Mouse (Mus musculus) embryonic stem cell, embryonic (primary cell): ENCODE results near the gene Mif4gd.

Source experiments
- CTCF ChIA-PET, 4 experiments: fragments of 300-600 bp in 2 of 4; fragments of 350-600 bp in 2 of 4; sonication (Branson Sonifier 250); formaldehyde crosslinking; loops; one replicate each; lab custom pipeline; 2022; ENCODE audit warnings: inconsistent platforms in 2 of 4; lab: Charles Lee
- POLR2A ChIA-PET, 4 experiments: fragments of 300-600 bp in 2 of 4; fragments of 350-600 bp in 2 of 4; sonication (Branson Sonifier 250); formaldehyde crosslinking; loops; one replicate each; lab custom pipeline; 2022; ENCODE audit warnings: antibody characterized with exemption in 4 of 4, inconsistent platforms in 1 of 4; lab: Charles Lee

Mif4gd gene

DNA sequence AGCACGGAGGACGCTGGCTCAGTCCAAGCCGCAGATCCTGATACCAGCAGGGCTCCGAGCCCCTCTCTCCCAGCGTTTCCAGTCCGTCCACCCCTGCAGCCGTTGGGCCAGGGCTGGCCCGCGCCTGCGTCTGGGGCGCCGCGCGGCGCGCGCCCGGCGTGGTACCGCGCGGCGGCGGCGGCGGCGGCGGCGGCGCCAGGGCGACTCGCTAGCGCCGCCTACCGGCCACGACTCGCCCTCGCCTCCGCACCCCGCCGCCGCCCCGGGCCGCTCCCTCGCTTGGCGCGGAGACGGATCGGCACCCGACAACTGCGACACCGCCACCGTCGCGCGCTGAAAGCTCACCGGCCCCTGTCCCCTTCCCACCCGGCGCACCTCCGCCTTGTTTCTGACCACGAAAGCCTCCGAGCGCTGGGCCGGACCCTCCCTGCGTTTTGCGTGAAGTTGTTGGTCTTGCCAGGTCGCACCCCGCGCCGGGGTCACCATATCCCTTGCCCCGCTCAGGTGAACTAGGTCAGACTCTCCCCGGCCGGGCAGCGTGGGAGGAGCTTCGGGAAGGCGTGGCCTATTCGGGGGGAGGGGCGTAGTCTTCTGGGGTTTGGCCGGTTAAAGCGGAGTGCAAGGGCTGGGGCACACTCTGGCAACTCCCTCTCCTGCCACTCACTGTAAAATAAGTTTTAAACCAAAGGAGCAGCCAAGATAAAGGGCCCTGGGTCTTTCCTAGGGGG, at the start of gene Mif4gd:
Gene Mif4gd, minus strand, starts transcription at position 560 of the 728 bp plus-strand sequence.
- CTCF ChIA-PET: interaction anchor here (0.5 to 3.5 kb wide), 65 partner anchors 8 to 1392 kb away, joined by 3 to 38 read pairs (median 4); partner anchors contain the start of genes Slc25a19 (in 3 of the 4), Caskin2 (in 2 of the 4), Grb2 (in 2 of the 4) and Nt5c (in 2 of the 4)
- POLR2A ChIA-PET: interaction anchor here (0.5 to 17.9 kb wide), 105 partner anchors 7 to 1396 kb away, joined by 3 to 335 read pairs (median 4); partner anchors contain the start of genes Grb2 (in 3 of the 4), Slc25a19 (in 3 of the 4), Cdr2l (in 2 of the 4) and Gga3 (in 2 of the 4)

DNA sequence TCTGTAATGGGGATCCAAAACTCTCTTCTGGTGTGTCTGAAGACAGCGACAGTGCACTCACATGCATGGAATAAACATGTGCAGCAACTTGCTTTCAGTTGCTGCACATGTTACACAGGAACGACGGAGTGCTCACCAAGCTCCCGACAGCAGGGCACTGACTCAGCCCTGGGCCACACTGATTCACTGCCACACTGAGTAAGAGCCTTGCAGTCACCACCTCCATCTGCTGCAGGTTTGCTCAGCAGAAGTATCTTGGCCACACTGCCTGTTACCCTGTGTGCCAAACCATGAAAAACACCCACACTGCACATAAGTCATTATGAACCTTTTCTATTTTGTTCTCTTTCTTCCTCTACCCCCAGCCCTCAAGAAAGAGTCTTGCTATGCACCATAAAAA, 47.6 kb upstream of the Mif4gd start:
- ChIA-PET POLR2A (interaction anchor here in 1 of 4 experiments (0.7 to 2.3 kb wide), 5 partner anchors 10 to 154 kb away, joined by 3 to 5 read pairs (median 4); partner anchors contain the start of gene Tsen54), CTCF (interaction anchor here in 1 of 4 experiments (1.0 kb wide), 2 partner anchors 29 to 48 kb away, joined by 3 read pairs; partner anchors contain the start of gene Mif4gd)

DNA sequence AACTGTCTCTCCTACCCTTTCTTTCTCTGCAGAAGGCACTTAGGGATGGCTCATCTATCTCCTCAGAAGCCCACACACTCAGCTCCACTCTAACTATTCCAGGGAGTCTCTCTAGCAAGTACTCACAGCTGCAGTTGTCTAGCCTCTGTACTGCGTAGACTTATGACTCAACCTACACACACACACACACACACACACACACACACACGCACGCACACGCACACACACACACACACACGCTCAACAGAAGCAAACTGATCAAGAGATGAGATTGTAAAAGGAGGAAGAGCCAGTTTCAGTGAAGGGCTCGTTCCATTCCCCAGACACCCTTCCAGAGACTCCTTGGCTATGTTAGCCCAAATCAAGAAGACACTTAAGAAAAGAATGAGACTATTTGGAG, 45.8 kb upstream of the Mif4gd start:
- CTCF ChIA-PET: interaction anchor here in 2 of 4 experiments (0.6 kb wide), 2 partner anchors 40 to 321 kb away, joined by 3 to 6 read pairs; no protein-coding TSS in a partner anchor
- POLR2A ChIA-PET: interaction anchor here in 2 of 4 experiments (0.7 to 2.3 kb wide), 7 partner anchors 8 to 196 kb away, joined by 3 to 5 read pairs (median 3); partner anchors contain the start of gene Grb2 (in 1 of the 2)

DNA sequence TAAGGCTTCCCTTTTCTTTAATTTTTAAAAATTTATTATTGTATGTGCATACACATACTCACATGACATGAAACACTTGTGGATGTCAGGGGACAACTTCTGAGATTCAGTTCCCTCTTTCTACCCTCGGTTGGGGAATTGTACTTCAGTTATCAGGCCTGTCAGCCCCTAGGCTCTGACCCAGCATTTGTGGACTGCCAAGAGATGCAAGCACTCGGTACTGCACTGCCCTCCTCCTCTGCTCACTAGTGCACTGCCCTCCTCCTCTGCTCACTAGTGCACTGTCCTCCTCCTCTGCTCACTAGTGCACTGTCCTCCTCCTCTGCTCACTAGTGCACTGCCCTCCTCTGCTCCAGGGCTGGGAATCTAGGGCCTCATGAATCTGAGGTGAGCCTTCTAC, 41.4 kb upstream of the Mif4gd start:
- POLR2A ChIA-PET: interaction anchor here in 1 of 4 experiments (1.1 kb wide), 1 partner anchor 9 kb away, joined by 4 read pairs; no protein-coding TSS in a partner anchor

DNA sequence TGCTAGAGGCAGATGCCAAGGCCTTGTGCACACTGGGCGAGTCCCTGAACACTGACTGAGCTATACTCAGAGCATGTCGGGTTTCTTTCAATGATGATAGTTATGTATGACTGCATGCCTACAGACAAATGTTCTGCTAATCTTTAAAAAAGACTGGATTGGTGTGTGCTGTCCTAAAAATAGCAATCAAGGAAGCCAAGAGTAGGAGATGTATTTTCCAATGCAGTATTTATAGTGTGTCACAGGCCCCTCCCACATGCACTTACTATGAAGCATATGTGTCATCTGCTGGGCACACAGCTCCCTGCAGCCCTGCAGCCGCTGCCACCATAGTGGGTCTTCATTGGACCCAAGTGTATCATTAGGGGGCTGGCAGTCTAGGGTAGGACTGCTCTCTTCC, 40.4 kb upstream of the Mif4gd start:
- CTCF ChIA-PET: interaction anchor here in 1 of 4 experiments (0.9 to 1.3 kb wide), 2 partner anchors 26 to 69 kb away, joined by 3 read pairs; no protein-coding TSS in a partner anchor
- POLR2A ChIA-PET: interaction anchor here in 1 of 4 experiments (1.0 to 6.3 kb wide), 4 partner anchors 9 to 81 kb away, joined by 3 to 54 read pairs (median 4); no protein-coding TSS in a partner anchor

More for the DNA sequence above, 41.4 kb upstream of the Mif4gd start:
- CTCF ChIA-PET: interaction anchor here in 2 of 4 experiments (0.5 to 0.9 kb wide), 2 partner anchors 25 to 43 kb away, joined by 3 to 4 read pairs; no protein-coding TSS in a partner anchor

DNA sequence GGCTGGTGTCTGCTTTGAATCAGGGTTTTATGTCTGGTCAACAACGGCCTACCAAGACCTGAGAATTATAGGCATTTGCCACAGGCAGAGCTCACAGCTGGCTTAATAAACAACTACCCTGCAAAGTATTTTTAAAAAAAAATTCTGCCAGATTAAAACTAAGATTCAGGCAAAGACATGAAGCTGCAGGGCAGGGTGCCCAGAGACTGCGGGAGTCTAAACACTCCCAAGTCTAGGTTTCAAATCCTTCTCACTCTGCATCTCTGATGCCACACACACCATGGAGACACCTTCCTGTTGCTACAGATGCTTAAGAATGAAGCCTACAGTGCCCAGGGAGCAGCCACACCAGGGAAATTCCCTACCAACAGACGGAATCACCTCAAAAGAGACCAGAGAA, 38.9 kb upstream of the Mif4gd start:
- CTCF ChIA-PET: interaction anchor here in 2 of 4 experiments (0.6 to 1.2 kb wide), 4 partner anchors 15 to 65 kb away, joined by 3 to 4 read pairs (median 3); no protein-coding TSS in a partner anchor

DNA sequence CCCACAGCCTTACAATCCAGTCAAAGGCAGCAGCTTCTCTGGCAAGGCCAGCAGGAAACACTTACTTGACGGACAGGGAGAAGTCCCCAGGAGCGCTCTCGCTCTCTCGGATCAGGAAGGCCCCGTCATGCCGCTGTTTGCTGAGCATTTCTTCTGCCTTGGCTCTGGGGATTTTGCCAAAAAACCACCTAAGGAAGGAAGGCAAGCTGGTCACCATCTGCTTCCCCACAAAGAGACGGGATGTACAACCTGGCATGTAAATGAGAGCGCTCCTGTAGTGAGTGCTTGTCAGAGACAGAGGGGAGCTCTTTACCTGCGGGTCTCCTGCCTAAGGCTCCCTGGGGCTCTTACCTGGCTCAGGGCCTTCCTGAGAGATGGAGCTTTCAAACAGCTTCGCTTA, 36.9 kb upstream of the Mif4gd start:
- CTCF ChIA-PET: interaction anchor here in 2 of 4 experiments (1.0 to 2.8 kb wide), 4 partner anchors 14 to 49 kb away, joined by 3 to 14 read pairs (median 4); partner anchors contain the start of gene Mif4gd (in 1 of the 2)

More for the DNA sequence above, 38.9 kb upstream of the Mif4gd start:
- POLR2A ChIA-PET: interaction anchor here in 2 of 4 experiments (0.6 to 6.3 kb wide), 10 partner anchors 8 to 369 kb away, joined by 3 to 54 read pairs (median 4); no protein-coding TSS in a partner anchor

DNA sequence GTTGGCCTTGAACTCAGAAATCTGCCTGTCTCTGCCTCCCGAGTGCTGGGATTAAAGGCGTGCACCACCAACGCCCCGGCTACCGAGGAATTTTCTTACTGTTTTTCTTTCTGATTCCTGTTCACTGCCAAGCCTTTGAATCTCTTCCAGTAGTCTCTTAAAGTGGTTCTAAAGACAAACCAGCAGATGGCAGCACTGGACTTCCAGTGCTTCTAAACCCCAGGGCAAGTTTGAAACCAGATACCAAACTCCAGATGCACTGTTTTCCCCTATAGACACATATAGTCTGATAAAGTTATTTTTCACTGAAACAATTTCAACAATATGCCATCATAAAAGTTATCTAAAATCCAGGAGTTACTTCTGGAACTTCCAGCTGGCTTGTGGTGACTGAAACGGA, 34.7 kb upstream of the Mif4gd start:
- ChIA-PET CTCF (interaction anchor here (0.6 to 9.0 kb wide), 12 partner anchors 16 to 492 kb away, joined by 3 to 93 read pairs (median 4); partner anchors contain the start of genes Slc25a19 (in 2 of the 4) and Caskin2 (in 1 of the 4)), POLR2A (interaction anchor here in 2 of 4 experiments (1.1 to 6.3 kb wide), 9 partner anchors 8 to 58 kb away, joined by 3 to 54 read pairs (median 4); no protein-coding TSS in a partner anchor)

More for the DNA sequence above, 36.9 kb upstream of the Mif4gd start:
- POLR2A ChIA-PET: interaction anchor here in 2 of 4 experiments (0.8 to 6.3 kb wide), 14 partner anchors 8 to 164 kb away, joined by 3 to 54 read pairs (median 4); partner anchors contain the start of genes Caskin2 (in 1 of the 2) and Mif4gd (in 1 of the 2)

DNA sequence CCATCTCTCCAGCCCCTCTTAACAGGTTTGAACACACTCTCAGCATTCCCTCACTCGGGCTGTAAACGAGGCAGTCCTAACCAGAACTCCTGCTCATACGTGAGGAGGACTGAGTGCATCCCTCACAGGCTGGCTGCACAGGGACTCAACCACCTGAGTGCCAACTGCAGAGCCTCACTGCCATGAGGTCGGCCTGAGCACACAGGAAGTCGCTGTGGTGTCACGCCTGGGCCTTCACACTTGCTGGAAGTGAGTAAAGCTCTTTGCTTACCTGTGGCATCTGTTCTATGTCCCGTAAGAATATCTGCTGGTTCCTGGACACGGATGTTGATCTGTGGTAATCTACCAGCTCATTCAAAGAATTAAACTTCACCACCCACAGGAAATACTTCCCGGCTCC, 33.7 kb upstream of the Mif4gd start:
- POLR2A ChIA-PET: interaction anchor here in 3 of 4 experiments (0.6 to 2.5 kb wide), 8 partner anchors 9 to 328 kb away, joined by 3 to 10 read pairs (median 3); no protein-coding TSS in a partner anchor
- CTCF ChIA-PET: interaction anchor here (0.5 to 9.0 kb wide), 14 partner anchors 15 to 390 kb away, joined by 3 to 93 read pairs (median 4); partner anchors contain the start of gene Slc25a19 (in 2 of the 4)

DNA sequence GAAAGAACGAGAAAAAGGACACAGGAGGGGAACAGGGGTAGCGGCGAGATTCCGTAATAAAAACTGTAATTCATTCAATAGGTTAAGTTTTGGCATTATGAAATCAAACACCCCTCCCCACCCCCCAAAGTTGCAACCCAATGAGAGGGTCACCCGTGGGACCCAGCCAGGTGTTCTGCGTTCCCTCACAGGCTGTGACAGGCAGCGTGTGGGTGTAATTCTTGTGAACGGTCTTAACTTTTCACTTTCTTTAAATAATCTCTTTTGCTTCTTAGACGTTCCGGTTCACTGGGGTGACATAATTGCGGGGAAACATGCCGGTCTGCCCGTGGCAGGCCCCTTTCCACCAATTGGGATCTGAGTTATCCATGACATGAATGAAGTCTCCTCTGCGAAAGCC, 32.7 kb upstream of the Mif4gd start:
- ChIA-PET CTCF (interaction anchor here in 1 of 4 experiments (9.0 kb wide), 1 partner anchor 14 kb away, joined by 93 read pairs; the partner anchor contains the start of gene Slc25a19), POLR2A (interaction anchor here in 2 of 4 experiments (0.6 to 9.4 kb wide), 10 partner anchors 11 to 379 kb away, joined by 3 to 95 read pairs (median 4); partner anchors contain the start of genes Grb2 (in 1 of the 2), Mif4gd (in 1 of the 2) and Slc25a19 (in 1 of the 2))

DNA sequence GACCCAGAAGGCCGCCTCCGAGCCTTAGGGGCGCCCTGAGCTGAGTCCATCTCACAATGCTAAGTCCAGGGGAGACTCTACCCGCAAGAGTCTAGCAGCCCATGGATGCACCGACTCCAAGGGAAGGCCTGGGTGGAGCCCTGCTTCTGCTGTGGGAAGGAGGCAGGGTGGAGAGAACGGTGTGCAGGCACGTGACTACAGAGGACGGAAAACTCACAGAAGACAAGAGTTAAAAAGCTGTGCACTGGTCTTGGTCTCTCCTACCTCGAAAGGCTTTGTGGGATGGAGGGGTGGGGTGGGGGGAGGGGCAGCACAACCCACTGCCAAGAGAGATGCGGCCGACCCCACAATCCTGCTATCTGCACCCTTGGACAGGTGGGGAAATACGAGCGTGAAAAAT, 31.5 kb upstream of the Mif4gd start:
- ChIA-PET POLR2A (interaction anchor here in 3 of 4 experiments (0.6 to 9.4 kb wide), 17 partner anchors 9 to 521 kb away, joined by 3 to 95 read pairs (median 4); partner anchors contain the start of genes Mif4gd (in 2 of the 3), Grb2 (in 1 of the 3) and Slc25a19 (in 1 of the 3)), CTCF (interaction anchor here (0.6 to 9.0 kb wide), 12 partner anchors 12 to 87 kb away, joined by 3 to 93 read pairs (median 6); partner anchors contain the start of genes Grb2 (in 1 of the 4) and Slc25a19 (in 1 of the 4))

DNA sequence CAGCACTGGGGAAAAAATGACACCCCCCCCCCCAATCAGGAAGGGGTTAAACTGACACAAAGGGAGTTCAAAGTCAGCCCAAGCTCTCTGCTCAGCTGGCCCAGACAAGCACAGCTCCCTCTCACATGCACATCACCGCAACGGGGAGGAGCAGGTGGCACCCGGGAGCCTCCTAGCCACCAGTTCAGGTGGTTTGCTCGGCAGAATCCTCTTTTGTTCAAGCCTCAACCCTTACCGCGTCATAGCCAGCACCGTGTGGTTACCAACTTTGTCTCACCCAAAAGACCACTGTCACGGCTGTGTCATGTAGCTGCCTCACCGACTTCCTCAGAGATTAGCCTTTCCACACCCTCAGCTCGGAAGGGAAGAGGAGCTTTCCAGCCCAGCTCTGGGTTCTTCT, 30.5 kb upstream of the Mif4gd start:
- POLR2A ChIA-PET: interaction anchor here (0.7 to 9.4 kb wide), 26 partner anchors 10 to 1064 kb away, joined by 3 to 95 read pairs (median 3); partner anchors contain the start of genes Mif4gd (in 2 of the 4), Slc25a19 (in 2 of the 4), Grb2 (in 1 of the 4) and Tsen54 (in 1 of the 4)
- CTCF ChIA-PET: interaction anchor here (0.5 to 9.0 kb wide), 18 partner anchors 12 to 1712 kb away, joined by 3 to 93 read pairs (median 4); partner anchors contain the start of genes Grb2 (in 1 of the 4), Mif4gd (in 1 of the 4) and Slc25a19 (in 1 of the 4)

DNA sequence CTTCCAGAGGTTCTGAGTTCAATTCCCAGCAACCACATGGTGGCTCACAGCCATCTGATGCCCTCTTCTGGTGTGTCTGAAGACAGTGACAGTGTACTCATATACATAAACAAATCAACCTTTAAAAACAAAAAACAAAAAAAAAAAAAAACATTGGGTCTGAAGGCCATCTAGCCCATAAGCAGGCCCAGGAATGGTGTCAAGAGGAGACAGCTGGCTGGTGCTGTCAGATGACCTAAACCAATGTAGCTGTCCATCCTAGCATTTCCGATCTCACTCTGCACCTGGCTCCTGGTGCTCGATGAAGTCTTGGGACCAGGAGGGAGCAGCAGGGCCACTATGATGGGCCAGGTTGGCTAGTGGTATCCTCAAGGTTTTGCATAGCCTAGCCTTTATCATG, 29.9 kb upstream of the Mif4gd start:
- POLR2A ChIA-PET: interaction anchor here (0.5 to 9.4 kb wide), 25 partner anchors 8 to 1064 kb away, joined by 3 to 95 read pairs (median 5); partner anchors contain the start of genes Mif4gd (in 2 of the 4), Slc25a19 (in 2 of the 4), Grb2 (in 1 of the 4) and Tsen54 (in 1 of the 4)
- CTCF ChIA-PET: interaction anchor here (0.5 to 9.0 kb wide), 13 partner anchors 11 to 552 kb away, joined by 3 to 93 read pairs (median 5); partner anchors contain the start of genes Grb2 (in 1 of the 4), Mif4gd (in 1 of the 4) and Slc25a19 (in 1 of the 4)

DNA sequence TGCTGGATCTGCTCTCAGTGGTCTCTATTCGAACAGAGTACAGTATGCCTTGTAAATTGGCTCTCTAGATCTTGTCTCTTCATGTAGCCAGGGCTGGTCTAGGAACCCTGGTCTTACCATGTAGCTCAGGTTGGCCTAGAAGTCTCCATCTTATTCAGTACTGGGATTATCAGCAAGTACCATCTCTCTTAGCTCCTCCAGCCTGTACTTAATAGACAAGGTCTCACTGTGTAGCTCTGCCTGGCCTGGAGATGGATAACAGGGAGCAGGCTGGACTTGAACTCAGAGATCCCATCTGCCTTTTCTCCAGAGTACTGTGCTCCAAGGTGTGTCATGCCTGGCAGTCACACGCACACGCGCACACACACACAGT, 28.9 kb upstream of the Mif4gd start:
- ChIA-PET CTCF (interaction anchor here in 3 of 4 experiments (0.7 to 9.0 kb wide), 4 partner anchors 10 to 73 kb away, joined by 6 to 93 read pairs (median 13); partner anchors contain the start of gene Slc25a19 (in 1 of the 3)), POLR2A (interaction anchor here in 3 of 4 experiments (0.7 to 9.4 kb wide), 14 partner anchors 9 to 249 kb away, joined by 3 to 95 read pairs (median 7); partner anchors contain the start of genes Slc25a19 (in 2 of the 3) and Mif4gd (in 1 of the 3))

DNA sequence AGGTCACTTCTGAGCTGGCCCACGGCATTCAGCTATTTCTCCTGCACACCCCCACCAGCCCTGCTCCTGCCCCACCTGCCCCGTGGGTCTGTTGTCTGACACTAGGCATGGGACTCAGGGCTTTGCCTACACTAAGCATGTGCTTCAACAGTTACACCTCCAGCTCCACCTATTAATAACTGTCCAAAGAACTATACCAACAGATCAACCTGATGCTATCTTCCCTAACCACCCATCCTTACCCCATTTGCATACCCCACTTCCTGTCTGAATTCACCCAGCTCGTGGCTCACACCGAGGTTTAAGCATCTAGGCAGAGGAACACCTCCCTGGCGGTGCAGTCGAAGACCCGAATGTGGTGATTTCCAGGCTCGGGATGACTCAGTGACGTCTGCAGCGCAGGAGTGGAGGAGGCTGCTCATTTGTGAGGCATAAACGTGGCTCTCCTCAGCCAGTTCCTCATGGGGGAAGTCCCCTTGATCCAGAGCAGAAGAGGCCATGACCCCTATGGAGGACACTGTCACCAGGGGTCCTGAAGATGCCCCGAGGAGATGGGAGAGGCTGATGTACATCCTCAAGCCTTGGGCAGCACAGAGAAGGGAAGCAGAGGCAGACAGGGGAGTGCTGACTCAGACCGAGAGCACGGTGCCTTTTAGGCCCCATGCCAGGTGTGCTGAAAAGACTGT, 28.4 kb upstream of the Mif4gd start:
- CTCF ChIA-PET: interaction anchor here in 3 of 4 experiments (0.5 to 9.0 kb wide), 6 partner anchors 10 to 81 kb away, joined by 3 to 93 read pairs (median 9); partner anchors contain the start of genes Mif4gd (in 1 of the 3) and Slc25a19 (in 1 of the 3)
- POLR2A ChIA-PET: interaction anchor here in 3 of 4 experiments (0.8 to 9.4 kb wide), 23 partner anchors 8 to 364 kb away, joined by 3 to 95 read pairs (median 5); partner anchors contain the start of genes Grb2 (in 2 of the 3), Slc25a19 (in 2 of the 3), Fdxr (in 1 of the 3) and Mif4gd (in 1 of the 3)
